Mouse (Mus musculus) neural tube, embryonic 15.5 days (tissue): ENCODE measurements around the gene Itgb4. TPM values are rescaled to one million over a fixed set of nuclear protein-coding genes. Genes with fewer than 3 reads are reported as not detected.

Experiments
- ATAC-seq: fragments of 200-750 bp; cut with Nextera tagmentation; 2 replicates; pipeline ENCODE4 v1.8.0; 2017; ENCODE audit warnings: mild to moderate bottlenecking, moderate TSS enrichment, moderate library complexity; ENCODE audit not compliant: low FRiP score
- H3K27ac ChIP-seq: fragments of 300-500 bp; sonication (generic); replicated peaks from 2 replicates; pipeline ENCODE4 v1.5.1; 2015; ENCODE audit warnings: mild to moderate bottlenecking, inconsistent platforms
- H3K27me3 ChIP-seq: fragments of 300-500 bp; sonication (generic); replicated peaks from 2 replicates; pipeline ENCODE4 v1.6.1; 2015; ENCODE audit warnings: inconsistent platforms
- H3K36me3 ChIP-seq: fragments of 300-500 bp; sonication (generic); 2 replicates; pipeline ENCODE4 v1.6.1; 2015; ENCODE audit warnings: inconsistent platforms
- H3K4me1 ChIP-seq: fragments of 300-500 bp; sonication (generic); 2 replicates; pipeline ENCODE4 v1.6.1; 2015; ENCODE audit warnings: inconsistent platforms
- H3K4me2 ChIP-seq: fragments of 300-500 bp; sonication (generic); 2 replicates; pipeline ENCODE4 v1.6.1; 2015; ENCODE audit warnings: inconsistent platforms, mild to moderate bottlenecking, moderate library complexity
- H3K4me3 ChIP-seq: fragments of 300-500 bp; sonication (generic); replicated peaks from 2 replicates; pipeline ENCODE4 v1.5.1; 2015; ENCODE audit warnings: mild to moderate bottlenecking, inconsistent platforms
- H3K9ac ChIP-seq: fragments of 300-500 bp; sonication (generic); replicated peaks from 2 replicates; pipeline ENCODE4 v1.6.1; 2015; ENCODE audit warnings: mild to moderate bottlenecking, inconsistent platforms
- H3K9me3 ChIP-seq: fragments of 300-500 bp; sonication (generic); replicated peaks from 2 replicates; pipeline ENCODE4 v1.6.1; 2016; ENCODE audit warnings: inconsistent platforms
- WGBS: fragments of 180-500 bp; shearing (Covaris S2); methylation state at CpG from one replicate; pipeline ENCODE4 v1.1.7; 2015; ENCODE audit warnings: mixed read lengths; 5-methylcytosine and 5-hydroxymethylcytosine counted together
- polyA plus RNA-seq: library from polyadenylated mRNA; unstranded; fragments of >200 nt; fragmentation: Nextera tagmentation; extraction: Ambion mirVana; gene quantifications from 2 replicates; pipeline ENCODE4 v1.2.1, GENCODE M21; 2015

The Itgb4 gene
- 2.0 and 4.9 TPM in 2 replicates for polyA plus RNA-seq

DNA sequence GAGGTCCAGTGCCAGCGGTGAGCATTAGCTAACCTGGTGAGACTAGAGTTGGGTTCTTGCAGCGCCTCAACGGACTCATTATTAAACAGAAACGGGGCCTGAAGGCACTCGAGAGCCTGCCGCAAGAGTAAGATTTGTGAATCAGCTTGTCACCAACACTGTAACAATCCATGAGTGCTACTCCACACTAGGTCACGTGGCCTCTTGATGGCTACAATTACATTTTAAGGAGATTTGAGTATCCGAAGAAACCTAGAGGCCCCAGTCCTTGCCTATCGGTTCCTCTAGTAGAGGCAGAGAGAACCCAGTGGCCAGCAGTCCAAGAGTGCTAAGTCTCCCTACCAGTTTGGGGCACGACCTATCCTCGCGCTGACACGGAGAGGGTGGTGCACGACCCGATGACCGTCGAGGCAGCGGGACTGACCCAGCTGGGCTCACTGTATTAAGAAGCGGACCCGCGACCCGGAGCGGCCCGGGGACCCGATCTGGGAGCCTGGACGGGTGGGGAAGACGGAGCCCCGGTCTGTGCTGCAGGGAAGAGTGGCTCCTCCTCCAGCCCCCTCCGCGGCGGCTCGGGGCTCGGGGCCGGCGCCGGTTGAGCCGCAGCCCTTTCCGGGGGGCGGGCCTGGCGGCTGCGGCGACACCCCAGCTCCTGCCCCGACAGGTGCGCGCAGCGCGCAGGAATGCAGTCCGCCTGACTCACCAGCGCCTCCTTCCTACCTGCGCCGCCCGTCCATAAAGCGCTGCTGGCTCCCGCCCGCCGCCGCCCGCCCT, at the start of gene Itgb4:
Gene Itgb4 (plus strand): TSS at position 401 of the 774 bp plus-strand sequence.
- H3K27ac ChIP-seq = peak within 1 kb of the TSS; percentile 20; the same call in 1 of the 2 replicates
- H3K9me3 ChIP-seq = no peaks in the 10 kb centered on the region
- WGBS = 10% methylated on average over 56 of the region's 58 CpGs
- H3K36me3 ChIP-seq = no peaks in the 10 kb centered on the region
- peak within 1 kb of the TSS; percentile 12; the same call in 1 of the 2 replicates for H3K9ac ChIP-seq
- ATAC-seq = no peak
- peak within 1 kb of the TSS; percentile 71 for H3K4me2 ChIP-seq
- peaks cover 48% of the 10 kb centered on the region for H3K27me3 ChIP-seq
- peaks cover 11% of the 10 kb centered on the region for H3K4me1 ChIP-seq
- peak within 1 kb of the TSS; percentile 43 for H3K4me3 ChIP-seq

DNA sequence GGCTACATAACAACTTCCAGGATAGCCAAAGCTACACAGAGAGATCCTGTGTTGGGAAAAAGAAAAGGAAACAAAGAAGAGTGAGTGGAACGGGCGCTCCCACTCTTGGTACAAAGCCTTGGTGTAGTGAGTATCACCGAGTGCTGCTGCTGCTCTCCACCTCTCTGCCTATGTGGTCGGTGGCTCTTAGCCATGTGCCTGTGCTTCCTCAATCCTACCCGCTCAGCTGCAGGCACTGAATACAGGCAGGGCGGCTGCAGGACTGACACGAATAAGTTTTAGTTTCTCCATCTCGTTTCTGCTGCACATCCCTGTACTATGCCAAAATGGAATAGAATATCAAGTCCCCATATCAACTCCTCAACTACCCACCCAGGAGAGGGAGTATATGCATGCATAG, 45.5 kb upstream of the Itgb4 start:
- Histone ChIP-seq H3K4me1 (peaks cover 19% of the 10 kb centered on the region), H3K27ac (no peak overlapping the region), H3K27me3 (no peaks in the 10 kb centered on the region), H3K9me3 (no peaks in the 10 kb centered on the region), H3K36me3 (peaks cover 27% of the 10 kb centered on the region), H3K4me2 (no peak overlapping the region), H3K4me3 (no peak overlapping the region), H3K9ac (no peak overlapping the region)
- no peak for ATAC-seq
- 88% methylated on average over 8 of the region's 8 CpGs for WGBS

DNA sequence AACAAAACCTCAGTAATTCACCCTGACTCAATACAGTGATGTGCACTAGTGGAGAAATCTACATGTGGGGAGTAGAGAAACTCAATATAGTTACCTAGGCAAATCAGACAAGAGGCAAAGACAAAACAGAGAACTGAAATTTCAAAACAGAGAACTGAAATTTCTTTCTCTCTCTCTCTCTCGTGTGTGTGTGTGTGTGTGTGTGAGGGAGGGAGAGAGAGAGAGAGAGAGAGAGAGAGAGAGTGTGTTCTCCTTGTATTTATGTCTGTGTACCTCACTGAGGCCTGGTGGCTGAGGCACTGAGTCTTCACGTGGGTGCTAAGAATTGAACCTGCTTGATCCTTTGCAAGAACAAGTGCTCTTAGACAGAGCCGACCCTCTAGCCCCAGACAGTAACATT, 44.7 kb upstream of the Itgb4 start:
- H3K4me3 ChIP-seq = no peak overlapping the region
- no peaks in the 10 kb centered on the region for H3K9me3 ChIP-seq
- no peaks in the 10 kb centered on the region for H3K27me3 ChIP-seq
- WGBS = 74% methylated on average over 3 of the region's 3 CpGs
- peaks cover 20% of the 10 kb centered on the region for H3K36me3 ChIP-seq
- peaks cover 27% of the 10 kb centered on the region for H3K4me1 ChIP-seq
- no peak overlapping the region for H3K27ac ChIP-seq
- H3K9ac ChIP-seq = no peak overlapping the region
- no peak for ATAC-seq
- no peak overlapping the region for H3K4me2 ChIP-seq

DNA sequence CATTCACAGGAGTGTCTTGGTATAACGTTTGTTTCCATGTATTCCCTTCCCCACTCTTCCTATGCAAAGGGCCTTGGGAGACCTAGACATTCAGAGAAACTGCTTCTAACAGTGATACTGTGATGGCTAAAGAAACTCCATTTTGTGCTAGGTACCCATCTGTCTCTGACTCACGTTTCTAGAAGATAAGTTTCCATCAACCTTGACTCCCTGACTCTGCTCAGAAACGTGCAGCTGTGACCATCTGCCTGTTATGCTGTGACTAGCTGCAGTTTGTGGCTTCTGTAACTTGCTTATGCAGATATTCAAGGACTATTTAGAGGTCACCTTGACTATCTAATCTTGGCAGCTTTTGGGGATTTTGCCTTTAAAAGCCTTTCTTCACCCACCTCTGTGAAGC, 43.3 kb upstream of the Itgb4 start:
- H3K4me1 ChIP-seq = peaks cover 40% of the 10 kb centered on the region
- no peaks in the 10 kb centered on the region for H3K9me3 ChIP-seq
- WGBS = 74% methylated on average over 3 of the region's 3 CpGs
- H3K9ac ChIP-seq = no peak overlapping the region
- H3K36me3 ChIP-seq = peaks cover 24% of the 10 kb centered on the region
- H3K27ac ChIP-seq = no peak overlapping the region
- H3K4me3 ChIP-seq = no peak overlapping the region
- no peak for ATAC-seq
- H3K27me3 ChIP-seq = no peaks in the 10 kb centered on the region
- no peak overlapping the region for H3K4me2 ChIP-seq

DNA sequence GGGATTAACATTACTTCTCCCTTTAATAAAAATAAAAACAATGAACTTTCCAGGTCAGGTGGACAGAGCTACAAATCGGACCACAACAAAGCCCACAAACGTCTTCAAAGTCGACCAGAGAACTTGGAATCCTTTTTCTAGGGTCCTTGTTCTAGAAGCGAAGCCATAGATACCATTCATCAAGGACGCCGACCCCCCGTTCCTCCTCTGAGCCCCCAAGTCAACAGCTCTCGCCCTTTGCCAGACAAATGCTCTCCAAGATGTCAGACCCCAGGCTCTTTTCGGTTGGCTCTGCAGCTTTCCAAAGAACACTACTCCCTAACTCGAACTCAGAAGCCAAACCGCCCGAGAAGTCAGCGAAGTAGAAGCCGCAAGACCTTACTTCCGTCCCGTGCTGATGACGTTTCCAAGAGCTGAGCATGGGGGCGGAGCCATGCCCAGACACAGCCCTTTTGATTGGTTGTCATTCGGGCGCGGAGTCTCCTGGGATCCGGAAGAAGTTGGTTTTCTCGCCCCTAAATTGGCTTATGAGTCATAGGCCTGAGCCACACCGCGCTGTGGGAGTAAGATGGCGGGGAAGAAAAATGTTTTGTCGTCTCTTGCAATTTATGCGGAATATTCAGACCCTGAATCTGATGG, 41.3 kb upstream of the Itgb4 start, which contains the start of the genes Sap30bp and Recql5:
Gene Sap30bp (plus strand): TSS at position 175 of the 639 bp plus-strand sequence.
Gene Recql5 (minus strand): TSS at position 370 of the 639 bp plus-strand sequence.
- Histone ChIP-seq H3K4me2 (peak within 1 kb of the TSS; percentile 86), H3K36me3 (peaks cover 25% of the 10 kb centered on the region), H3K27me3 (no peaks in the 10 kb centered on the region), H3K9ac (peak within 1 kb of the TSS; percentile 55), H3K27ac (peak within 1 kb of the TSS; percentile 58), H3K4me3 (peak within 1 kb of the TSS; percentile 62), H3K9me3 (no peaks in the 10 kb centered on the region), H3K4me1 (peaks cover 44% of the 10 kb centered on the region)
- under 1% methylated on average over 28 of the region's 28 CpGs for WGBS
- ATAC-seq = peak; percentile 99

DNA sequence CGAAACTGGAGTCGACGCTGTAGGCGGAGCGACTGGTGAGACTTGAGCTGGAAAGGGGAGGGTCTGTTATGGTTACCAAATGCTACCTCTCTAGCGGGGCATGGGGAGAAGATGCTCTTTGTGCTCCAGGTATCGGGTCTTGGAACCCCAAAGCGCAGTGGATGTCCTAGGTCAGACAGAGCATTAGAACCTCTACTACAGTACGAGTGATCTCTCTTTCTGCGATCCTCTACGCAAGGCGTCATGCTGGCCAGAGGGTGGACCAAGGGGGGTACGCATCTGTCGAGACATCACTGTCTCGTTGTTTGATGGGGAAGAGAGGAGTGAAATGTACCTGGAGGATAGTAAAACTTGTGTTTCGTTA, 40.8 kb upstream of the Itgb4 start:
- no peaks in the 10 kb centered on the region for H3K27me3 ChIP-seq
- no peaks in the 10 kb centered on the region for H3K9me3 ChIP-seq
- peak; percentile 61 for ATAC-seq
- peak overlapping the region; percentile 58 for H3K27ac ChIP-seq
- peak overlapping the region; percentile 55 for H3K9ac ChIP-seq
- H3K4me2 ChIP-seq = peak overlapping the region; percentile 74
- H3K4me1 ChIP-seq = peaks cover 44% of the 10 kb centered on the region
- 1% methylated on average over 16 of the region's 16 CpGs for WGBS
- H3K4me3 ChIP-seq = peak overlapping the region; percentile 62
- peaks cover 25% of the 10 kb centered on the region for H3K36me3 ChIP-seq

DNA sequence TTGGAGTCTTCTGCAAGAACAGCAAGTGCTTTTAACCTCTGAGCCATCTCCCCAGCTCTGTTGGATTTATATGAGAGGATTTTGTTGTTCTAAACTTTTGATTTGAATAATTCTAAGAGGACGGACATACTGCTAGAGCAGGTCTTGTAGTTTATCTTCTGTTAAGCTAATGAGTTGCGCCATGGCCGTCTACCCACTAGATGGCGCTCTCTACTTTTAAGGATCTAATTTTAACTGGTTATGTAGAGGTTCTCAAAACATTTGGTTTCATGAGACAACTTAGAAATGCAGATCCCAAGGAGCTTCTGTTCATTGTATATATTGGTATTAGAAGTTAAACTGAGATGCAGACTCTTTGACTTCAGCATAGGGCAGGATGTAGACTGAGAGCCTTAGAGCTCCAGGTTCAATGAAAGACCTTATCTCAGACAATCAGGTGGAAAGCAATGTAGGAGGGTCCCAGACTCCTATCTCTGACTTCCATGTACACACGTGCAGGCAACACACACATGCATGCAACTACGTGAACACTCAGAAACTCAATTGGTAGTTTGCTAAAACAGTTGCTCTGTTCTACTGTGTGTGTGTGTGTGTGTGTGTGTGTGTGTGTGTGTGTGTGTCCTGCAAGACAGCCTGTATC, 34.7 kb upstream of the Itgb4 start:
- Histone ChIP-seq H3K9ac (no peak overlapping the region), H3K36me3 (peaks cover 61% of the 10 kb centered on the region), H3K4me2 (no peak overlapping the region), H3K27ac (no peak overlapping the region), H3K4me3 (no peak overlapping the region), H3K9me3 (no peaks in the 10 kb centered on the region), H3K27me3 (no peaks in the 10 kb centered on the region), H3K4me1 (peaks cover 17% of the 10 kb centered on the region)
- ATAC-seq = no peak
- WGBS = 41% methylated on average over 6 of the region's 6 CpGs

DNA sequence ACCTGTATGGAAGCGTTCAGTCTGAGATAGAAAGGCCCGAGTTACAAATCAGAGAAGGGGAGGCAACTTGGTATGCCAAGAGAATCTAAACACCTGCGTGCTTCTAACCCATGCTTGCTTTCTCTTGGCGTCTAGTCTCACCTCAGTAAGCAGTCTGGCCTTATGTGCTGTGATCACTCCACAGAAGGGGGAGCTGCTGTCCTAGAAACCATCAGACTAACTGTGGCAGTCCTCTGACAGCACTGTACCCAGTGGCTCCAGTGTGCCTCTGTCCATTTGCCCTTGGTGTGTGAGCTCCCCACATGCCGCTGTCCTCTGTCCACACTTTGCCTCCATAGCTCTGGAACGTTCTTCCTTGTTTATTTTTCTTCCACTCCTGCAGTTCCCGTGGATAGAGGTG, 32.5 kb upstream of the Itgb4 start:
- Histone ChIP-seq H3K27me3 (no peaks in the 10 kb centered on the region), H3K4me1 (no peaks in the 10 kb centered on the region), H3K9me3 (no peaks in the 10 kb centered on the region), H3K27ac (no peak overlapping the region), H3K9ac (no peak overlapping the region), H3K4me3 (no peak overlapping the region), H3K4me2 (no peak overlapping the region), H3K36me3 (peaks cover 67% of the 10 kb centered on the region)
- ATAC-seq = no peak
- WGBS = 86% methylated on average over 7 of the region's 7 CpGs

DNA sequence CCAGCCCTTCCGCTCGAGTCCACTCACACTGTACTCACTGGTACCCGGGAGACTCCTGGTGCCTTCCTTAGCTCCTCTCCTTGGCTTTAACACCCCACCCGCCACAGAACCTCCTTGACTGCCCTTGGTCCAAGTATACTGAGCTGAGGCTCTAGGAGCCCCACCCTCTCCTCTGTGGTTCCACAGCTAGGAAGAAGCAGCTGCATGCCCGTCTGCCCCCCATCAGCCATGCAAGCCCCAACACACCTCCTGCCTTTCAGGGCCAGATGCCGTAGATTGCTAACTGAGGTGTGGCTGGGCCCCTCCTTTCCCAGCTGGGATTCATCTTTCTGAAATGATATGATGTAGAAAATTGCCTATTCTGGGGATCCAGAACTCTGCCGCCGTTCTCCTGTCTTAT, 29.3 kb upstream of the Itgb4 start:
- no peak for ATAC-seq
- 95% methylated on average over 8 of the region's 8 CpGs for WGBS
- H3K9me3 ChIP-seq = no peaks in the 10 kb centered on the region

DNA sequence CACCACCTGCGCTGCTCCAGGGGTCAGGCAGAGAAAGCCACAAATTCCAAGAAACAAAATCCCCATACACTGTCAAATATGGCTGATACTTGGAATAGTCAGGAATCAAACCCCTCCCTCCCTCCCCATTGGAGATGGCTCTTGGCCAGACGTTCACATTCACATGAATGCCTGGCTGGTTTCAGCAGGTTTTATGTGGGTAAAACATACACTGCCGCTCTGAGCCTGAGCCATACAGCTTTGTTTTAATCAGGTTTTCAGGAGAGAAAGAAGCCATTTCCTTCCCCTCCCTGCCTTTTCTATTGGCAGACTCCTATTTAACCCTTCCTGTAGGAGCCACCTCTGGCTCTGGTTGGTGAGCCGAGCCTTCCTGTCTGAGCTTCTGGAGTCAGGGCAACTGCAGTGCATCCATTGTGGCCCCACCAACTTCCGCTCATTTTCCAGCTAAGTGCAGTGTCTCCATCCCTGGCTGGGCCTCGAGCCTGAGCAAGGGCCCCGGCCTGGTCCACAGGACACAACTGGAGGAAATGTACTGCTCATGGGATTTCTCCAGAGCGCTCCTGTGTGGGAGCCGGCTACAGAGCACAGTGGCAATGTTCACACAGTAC, 28.2 kb upstream of the Itgb4 start:
- Histone ChIP-seq H3K9ac (no peak overlapping the region), H3K4me3 (no peak overlapping the region), H3K36me3 (peaks cover 42% of the 10 kb centered on the region), H3K9me3 (no peaks in the 10 kb centered on the region), H3K27ac (no peak overlapping the region), H3K4me2 (no peak overlapping the region), H3K4me1 (peaks cover 15% of the 10 kb centered on the region; the same call in 1 of the 2 replicates), H3K27me3 (no peaks in the 10 kb centered on the region)
- WGBS = 83% methylated on average over 9 of the region's 9 CpGs
- no peak for ATAC-seq

More for the DNA sequence above, 29.3 kb upstream of the Itgb4 start:
- no peak overlapping the region for H3K9ac ChIP-seq
- peaks cover 49% of the 10 kb centered on the region for H3K36me3 ChIP-seq
- no peak overlapping the region for H3K27ac ChIP-seq
- H3K4me1 ChIP-seq = peaks cover 12% of the 10 kb centered on the region; the same call in 1 of the 2 replicates
- H3K4me3 ChIP-seq = no peak overlapping the region
- no peaks in the 10 kb centered on the region for H3K27me3 ChIP-seq
- no peak overlapping the region for H3K4me2 ChIP-seq

DNA sequence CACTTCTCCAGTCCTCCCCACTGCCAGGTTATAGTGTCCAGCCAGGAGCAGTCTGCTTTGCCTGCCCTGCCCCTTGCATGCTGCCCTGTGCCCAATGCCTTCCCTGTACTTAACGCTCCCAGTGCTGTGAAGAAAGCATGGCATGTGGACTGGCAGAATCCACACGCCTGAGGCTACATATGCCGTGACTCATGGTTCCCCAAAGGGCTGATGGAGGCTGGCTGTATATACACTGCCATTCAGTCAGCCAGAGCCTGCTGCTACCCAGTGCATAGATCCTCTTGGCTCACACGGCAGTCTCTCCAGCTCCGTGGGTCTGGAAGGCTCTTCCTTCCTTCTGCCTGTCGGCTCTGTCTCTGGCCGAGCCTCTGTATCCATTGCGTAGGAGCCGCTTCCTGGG, 26.2 kb upstream of the Itgb4 start:
- H3K36me3 ChIP-seq = peaks cover 49% of the 10 kb centered on the region
- WGBS = 79% methylated on average over 9 of the region's 9 CpGs
- no peak for ATAC-seq

More for the DNA sequence above, 26.2 kb upstream of the Itgb4 start:
- Histone ChIP-seq H3K4me1 (peaks cover 15% of the 10 kb centered on the region; the same call in 1 of the 2 replicates), H3K4me3 (no peak overlapping the region), H3K9ac (no peak overlapping the region), H3K4me2 (no peak overlapping the region), H3K9me3 (no peaks in the 10 kb centered on the region), H3K27ac (no peak overlapping the region), H3K27me3 (no peaks in the 10 kb centered on the region)
